Mouse (Mus musculus) liver, adult 2 months (tissue): ENCODE data around the gene Glyatl3. TPM values are rescaled to one million over a fixed set of nuclear protein-coding genes. Genes with fewer than 3 reads are reported as not detected.

Experiments used
- DNase-seq: peaks from one replicate; pipeline ENCODE4 v3.0.0-alpha.2; 2011; ENCODE audit warnings: low read depth, low spot score; ENCODE audit errors: extremely low read depth
- H3K27ac ChIP-seq: fragments of 200-500 bp; replicated peaks from 2 replicates; pipeline ENCODE4 v1.5.1; 2012; ENCODE audit warnings: low read depth, mild to moderate bottlenecking, control low read depth, inconsistent platforms, low read length; ENCODE audit not compliant: insufficient read depth
- H3K27me3 ChIP-seq: fragments of 200-500 bp; 2 replicates; pipeline ENCODE4 v1.6.1; 2012; ENCODE audit warnings: mild to moderate bottlenecking, moderate library complexity, low read length, inconsistent platforms; ENCODE audit not compliant: control insufficient read depth, insufficient read depth
- H3K36me3 ChIP-seq: fragments of 200-500 bp; 2 replicates; pipeline ENCODE4 v1.6.1; 2012; ENCODE audit warnings: low read length, inconsistent platforms; ENCODE audit not compliant: control insufficient read depth, insufficient read depth
- H3K4me1 ChIP-seq: fragments of 200-500 bp; 2 replicates; pipeline ENCODE4 v1.6.1; 2011; ENCODE audit warnings: low read length; ENCODE audit not compliant: control insufficient read depth, insufficient read depth
- H3K4me3 ChIP-seq: fragments of 200-500 bp; 2 replicates; pipeline ENCODE4 v1.5.1; 2011; ENCODE audit warnings: low read depth, mild to moderate bottlenecking, control low read depth, low read length, moderate library complexity; ENCODE audit not compliant: insufficient read depth
- H3K79me2 ChIP-seq: fragments of 200-500 bp; 2 replicates; pipeline ENCODE4 v1.6.1; 2012; ENCODE audit warnings: inconsistent platforms, mild to moderate bottlenecking, low read length, moderate library complexity; ENCODE audit not compliant: control insufficient read depth, insufficient read depth
- H3K9ac ChIP-seq: fragments of 200-500 bp; 2 replicates; pipeline ENCODE4 v1.6.1; 2012; ENCODE audit warnings: low read depth, mild to moderate bottlenecking, control low read depth, inconsistent platforms, low read length
- CTCF ChIP-seq: fragments of 200-500 bp; IDR thresholded peaks from 2 replicates; pipeline ENCODE4 v1.5.1; 2011; ENCODE audit warnings: low read depth, low read length, control low read depth
- POLR2A ChIP-seq: fragments of 200-500 bp; IDR thresholded peaks from 2 replicates; pipeline ENCODE4 v1.6.1; 2011; ENCODE audit warnings: low read length, control low read depth; ENCODE audit not compliant: insufficient read depth; ENCODE audit errors: extremely low read depth
- WGBS: fragments of 180-500 bp; shearing (Covaris S2); methylation state at CpG from one replicate; pipeline ENCODE4 v1.1.7; 2018; 5-methylcytosine and 5-hydroxymethylcytosine counted together
- polyA plus RNA-seq: library from polyadenylated mRNA; depleted of rRNA; stranded (reverse); fragments of >200 nt; gene quantifications from 2 replicates; pipeline ENCODE4 v1.2.3, GENCODE M21; 2012; rRNA removed
- total RNA-seq: library from RNA; depleted of rRNA; stranded (reverse); fragments of >200 nt; gene quantifications from 2 replicates; pipeline ENCODE4 v1.2.3, GENCODE M21; 2014; rRNA removed

Gene Glyatl3
- not detected in 2 replicates for total RNA-seq
- not detected in 2 replicates for polyA plus RNA-seq

GRCm38 (mm10) chr17:40914250-40914649 is at the start of gene Glyatl3:
Gene Glyatl3 (minus strand): TSS chr17:40914350.
- H3K9ac ChIP-seq = no peak within 1 kb of the TSS
- no peaks in the 10 kb centered on the region for H3K79me2 ChIP-seq
- no peaks in the 10 kb centered on the region for H3K27me3 ChIP-seq
- H3K36me3 ChIP-seq = no peaks in the 10 kb centered on the region
- no peak for DNase-seq
- TF ChIP-seq CTCF (no peak), POLR2A (no peak)
- no peak within 1 kb of the TSS for H3K4me3 ChIP-seq
- no peak within 1 kb of the TSS for H3K27ac ChIP-seq
- no peaks in the 10 kb centered on the region for H3K4me1 ChIP-seq
- 91% methylated on average over 2 of the region's 2 CpGs for WGBS

GRCm38 (mm10) chr17:40948518-40948917 is 34.4 kb upstream of the Glyatl3 start:
- no peak overlapping the region for H3K9ac ChIP-seq
- H3K4me1 ChIP-seq = no peaks in the 10 kb centered on the region
- DNase-seq = no peak
- H3K27ac ChIP-seq = no peak overlapping the region
- no peaks in the 10 kb centered on the region for H3K79me2 ChIP-seq
- H3K27me3 ChIP-seq = no peaks in the 10 kb centered on the region
- WGBS = 85% methylated on average over 3 of the region's 3 CpGs
- peaks cover 60% of the 10 kb centered on the region for H3K36me3 ChIP-seq
- TF ChIP-seq POLR2A = no peak
- TF ChIP-seq CTCF = no peak
- no peak overlapping the region for H3K4me3 ChIP-seq

- Histone ChIP-seq H3K27ac (peak within 1 kb of the TSS; percentile 98), H3K79me2 (no peaks in the 10 kb centered on the region; the same call in 1 of the 2 replicates), H3K4me3 (peak within 1 kb of the TSS; percentile 50), H3K4me1 (peaks cover 2% of the 10 kb centered on the region; the same call in 1 of the 2 replicates), H3K27me3 (no peaks in the 10 kb centered on the region), H3K9ac (peak within 1 kb of the TSS; percentile 60), H3K36me3 (peaks cover 21% of the 10 kb centered on the region)
- peak; percentile 96 for DNase-seq
- TF ChIP-seq POLR2A (peak; percentile 83), CTCF (no peak)
- WGBS = under 1% methylated on average over 50 of the region's 50 CpGs
Measured at GRCm38 (mm10) chr17:40934420-40935231, 20.5 kb upstream of the Glyatl3 start, which contains the start of the genes Mut and Cenpq. Gene Mut (plus strand): TSS chr17:40934685. Gene Cenpq (minus strand): TSS chr17:40935047.

- 1% methylated on average over 14 of the region's 14 CpGs for WGBS
- no peak for TF ChIP-seq POLR2A
- TF ChIP-seq CTCF = no peak
Measured at GRCm38 (mm10) chr17:40933985-40934384, 19.8 kb upstream of the Glyatl3 start.

GRCm38 (mm10) chr17:40915499-40915898 is 1.3 kb upstream of the Glyatl3 start:
- WGBS = 95% methylated on average over 2 of the region's 2 CpGs
- no peaks in the 10 kb centered on the region for H3K27me3 ChIP-seq
- no peak overlapping the region for H3K4me3 ChIP-seq
- H3K36me3 ChIP-seq = no peaks in the 10 kb centered on the region
- no peak overlapping the region for H3K27ac ChIP-seq
- no peak overlapping the region for H3K9ac ChIP-seq
- no peaks in the 10 kb centered on the region for H3K4me1 ChIP-seq
- TF ChIP-seq POLR2A (no peak), CTCF (no peak)
- no peak for DNase-seq
- no peaks in the 10 kb centered on the region for H3K79me2 ChIP-seq

More at GRCm38 (mm10) chr17:40933985-40934384, 19.8 kb upstream of the Glyatl3 start:
- H3K4me1 ChIP-seq = peaks cover 2% of the 10 kb centered on the region; the same call in 1 of the 2 replicates
- no peak overlapping the region for H3K27ac ChIP-seq
- peak overlapping the region; percentile 23 for H3K4me3 ChIP-seq
- no peaks in the 10 kb centered on the region; the same call in 1 of the 2 replicates for H3K79me2 ChIP-seq
- peak overlapping the region; percentile 32; the same call in 1 of the 2 replicates for H3K9ac ChIP-seq
- H3K27me3 ChIP-seq = no peaks in the 10 kb centered on the region
- no peak for DNase-seq
- peaks cover 19% of the 10 kb centered on the region for H3K36me3 ChIP-seq

GRCm38 (mm10) chr17:40904721-40905154 is 9.4 kb downstream of the Glyatl3 start:
- TF ChIP-seq CTCF (no peak), POLR2A (no peak)
- Histone ChIP-seq H3K27ac (no peak overlapping the region), H3K27me3 (no peaks in the 10 kb centered on the region), H3K9ac (no peak overlapping the region), H3K4me1 (no peaks in the 10 kb centered on the region), H3K4me3 (no peak overlapping the region), H3K79me2 (no peaks in the 10 kb centered on the region), H3K36me3 (no peaks in the 10 kb centered on the region)
- no peak for DNase-seq
- WGBS = 9% methylated on average over 14 of the region's 14 CpGs
